Mouse (Mus musculus) bone marrow, adult 2 months (tissue): Measurements from ENCODE around the gene Trpv2.

Experiments used
- CTCF ChIP-seq: fragments of 200-500 bp; IDR thresholded peaks from 2 replicates; pipeline ENCODE4 v1.5.1; 2011; ENCODE audit warnings: low read length, control low read depth; ENCODE audit not compliant: control insufficient read depth, insufficient read depth
- POLR2A ChIP-seq: fragments of 200-500 bp; IDR thresholded peaks from 2 replicates; pipeline ENCODE4 v1.6.1; 2011; ENCODE audit warnings: low read depth, mild to moderate bottlenecking, control low read depth, low read length, borderline replicate concordance; ENCODE audit not compliant: control insufficient read depth

DNA sequence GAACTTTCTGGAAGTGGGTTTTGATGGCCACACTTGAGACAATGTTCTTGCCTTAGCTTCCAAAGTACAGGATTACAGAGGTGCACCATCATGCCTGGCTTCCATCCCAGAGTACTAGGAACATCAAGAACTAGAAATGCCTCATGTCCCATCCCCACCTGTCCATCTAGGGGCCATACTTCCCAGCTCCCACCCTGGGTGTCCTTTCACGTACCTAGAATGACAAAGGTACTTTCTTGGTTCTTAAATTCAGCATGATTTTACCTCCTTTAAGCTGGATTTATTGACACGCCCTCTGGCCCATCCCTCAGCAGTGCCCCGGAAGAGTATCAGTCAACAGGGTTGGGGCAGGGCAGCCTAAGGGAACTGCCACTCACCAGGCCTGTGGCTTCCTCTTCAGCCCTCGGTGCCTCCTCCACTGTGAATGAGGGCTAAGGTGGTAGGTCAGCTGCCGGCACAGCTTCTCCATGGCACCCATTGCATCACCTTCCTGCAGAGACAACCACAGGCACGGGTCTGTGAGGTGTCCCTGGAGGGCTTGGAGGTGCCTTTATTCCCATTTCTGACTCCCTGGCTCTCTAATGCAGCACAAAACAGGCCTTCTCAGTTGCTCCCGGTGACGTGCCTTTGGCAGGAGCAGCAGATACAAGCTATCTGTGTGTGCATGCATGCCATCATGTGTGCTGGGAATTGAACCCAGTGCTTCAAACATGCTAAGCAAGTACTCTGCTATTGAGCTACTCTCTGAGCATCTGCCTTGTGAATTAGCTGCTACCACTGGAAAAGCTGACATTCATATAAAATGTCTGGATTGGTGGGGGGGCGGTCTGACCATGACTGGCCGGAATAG, 34.8 kb downstream of the Trpv2 start:
- TF ChIP-seq CTCF (no peak), POLR2A (no peak)
